Mouse (Mus musculus) limb, embryonic 11.5 days (tissue): ENCODE measurements at regions not wholly inside any gene's neighbourhood (a gene's known extent, or its start where the extent isn't known, plus 50 kb on each side); places are given as distances from the start of the nearest gene placed in this dataset. TPM values are rescaled to one million over a fixed set of nuclear protein-coding genes. Genes with fewer than 3 reads are reported as not detected.

ENCODE experiments used
- ATAC-seq: fragments of 200-750 bp; cut with Nextera tagmentation; 2 replicates; pipeline ENCODE4 v1.8.0; 2017; ENCODE audit warnings: low read depth; ENCODE audit not compliant: insufficient number of reproducible peaks, low FRiP score, low TSS enrichment
- DNase-seq: peaks from one replicate; pipeline ENCODE4 v3.0.0-alpha.2; 2015; ENCODE audit warnings: low spot score
- H3K27ac ChIP-seq: fragments of 300-500 bp; sonication (generic); replicated peaks from 2 replicates; pipeline ENCODE4 v1.5.1; 2014; ENCODE audit warnings: low read depth, mild to moderate bottlenecking, low read length
- H3K27me3 ChIP-seq: fragments of 300-500 bp; sonication (generic); 2 replicates; pipeline ENCODE4 v1.6.1; 2014; ENCODE audit warnings: mild to moderate bottlenecking, low read length, mixed read lengths; ENCODE audit not compliant: control insufficient read depth, insufficient read depth
- H3K36me3 ChIP-seq: fragments of 300-500 bp; sonication (generic); 2 replicates; pipeline ENCODE4 v1.6.1; 2014; ENCODE audit warnings: mild to moderate bottlenecking, low read length, moderate library complexity, mixed read lengths; ENCODE audit not compliant: control insufficient read depth, insufficient read depth
- H3K4me1 ChIP-seq: fragments of 300-500 bp; sonication (generic); 2 replicates; pipeline ENCODE4 v1.6.1; 2014; ENCODE audit warnings: low read length, mixed read lengths; ENCODE audit not compliant: control insufficient read depth, insufficient read depth
- H3K4me2 ChIP-seq: fragments of 300-500 bp; sonication (generic); 2 replicates; pipeline ENCODE4 v1.6.1; 2014; ENCODE audit warnings: low read depth, mild to moderate bottlenecking, moderate library complexity; ENCODE audit not compliant: severe bottlenecking
- H3K4me3 ChIP-seq: fragments of 300-500 bp; sonication (generic); 2 replicates; pipeline ENCODE4 v1.5.1; 2014; ENCODE audit warnings: low read depth, low read length
- H3K9ac ChIP-seq: fragments of 300-500 bp; sonication (generic); 2 replicates; pipeline ENCODE4 v1.6.1; 2014; ENCODE audit warnings: mild to moderate bottlenecking, low read length
- H3K9me3 ChIP-seq: fragments of 300-500 bp; sonication (generic); 2 replicates; pipeline ENCODE4 v1.6.1; 2016; ENCODE audit warnings: low read length; ENCODE audit not compliant: control insufficient read depth
- WGBS: fragments of 180-500 bp; shearing (Covaris S2); extraction: QIAGEN DNeasy Blood & Tissue Kit; methylation state at CpG from one replicate; pipeline ENCODE4 v1.1.7; 2014; 5-methylcytosine and 5-hydroxymethylcytosine counted together
- microRNA-seq: library from miRNA; unstranded; fragments of <30 nt; microRNA quantifications from one replicate; pipeline ENCODE4, GENCODE M21; 2016

GRCm38 (mm10) chr5:13959575-13959974 lies 65.5 kb upstream of the Sema3e start:
- Histone ChIP-seq H3K9me3 (no peaks in the 10 kb centered on the region), H3K4me2 (no peak overlapping the region), H3K4me1 (no peaks in the 10 kb centered on the region), H3K27ac (no peak overlapping the region), H3K36me3 (no peaks in the 10 kb centered on the region), H3K9ac (no peak overlapping the region), H3K27me3 (no peaks in the 10 kb centered on the region), H3K4me3 (no peak overlapping the region)
- DNase-seq (no peak), ATAC-seq (no peak)
- 45% methylated on average over 4 of the region's 4 CpGs for WGBS

DNA sequence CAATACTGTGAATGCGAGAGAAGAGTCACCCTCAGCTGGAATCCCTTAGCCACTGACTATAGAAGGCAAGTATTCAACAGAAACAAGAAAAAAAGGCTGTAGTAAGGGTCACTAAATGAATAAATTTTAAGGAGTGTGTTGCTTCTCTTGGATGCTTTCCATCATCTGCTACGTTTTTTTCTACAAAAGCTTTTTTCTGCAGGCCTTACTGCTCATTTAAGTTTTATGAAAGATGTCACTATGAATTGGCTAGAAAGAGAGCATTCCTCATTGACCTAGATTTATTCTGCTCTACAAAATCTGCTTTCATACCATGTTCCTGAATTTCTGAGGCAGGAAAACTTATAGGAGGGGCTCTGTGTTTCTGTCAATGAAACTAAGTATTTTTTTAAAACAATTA lies 59.2 kb upstream of the Sema3e start:
- ATAC-seq: no peak
- H3K36me3 ChIP-seq: no peaks in the 10 kb centered on the region
- H3K4me3 ChIP-seq: no peak overlapping the region
- H3K4me2 ChIP-seq: no peak overlapping the region
- no peak for DNase-seq
- 80% methylated on average over 2 of the region's 2 CpGs for WGBS
- no peak overlapping the region for H3K27ac ChIP-seq
- no peaks in the 10 kb centered on the region for H3K9me3 ChIP-seq
- no peaks in the 10 kb centered on the region for H3K4me1 ChIP-seq
- no peaks in the 10 kb centered on the region for H3K27me3 ChIP-seq
- H3K9ac ChIP-seq: no peak overlapping the region

DNA sequence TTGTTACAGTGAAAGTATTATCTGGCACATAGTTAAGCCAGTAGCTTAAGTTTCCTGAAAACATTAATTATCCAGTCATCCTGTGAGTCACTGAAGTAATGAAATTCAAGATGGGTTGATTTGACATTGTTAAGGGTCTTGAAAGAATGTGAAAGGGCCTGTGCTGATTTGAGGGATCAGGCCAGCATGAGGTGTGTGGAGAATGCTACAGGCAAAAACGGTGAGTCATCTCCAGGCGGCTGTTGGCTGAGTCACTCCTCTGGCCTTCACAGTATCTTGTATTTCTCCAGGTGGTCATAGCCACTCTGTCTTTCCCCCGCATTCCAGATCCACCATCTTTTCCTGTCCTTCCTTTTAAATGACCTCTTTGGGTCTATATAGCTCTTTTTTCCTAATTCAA lies 50.4 kb upstream of the Sema3e start:
- Histone ChIP-seq H3K4me2 (no peak overlapping the region), H3K27me3 (no peaks in the 10 kb centered on the region), H3K9me3 (no peaks in the 10 kb centered on the region), H3K9ac (no peak overlapping the region), H3K36me3 (no peaks in the 10 kb centered on the region), H3K27ac (no peak overlapping the region), H3K4me3 (no peak overlapping the region), H3K4me1 (no peaks in the 10 kb centered on the region)
- ATAC-seq (no peak), DNase-seq (no peak)
- 58% methylated on average over 3 of the region's 3 CpGs for WGBS

Small RNA genes lying in the stretch of these regions (microRNA-seq; reads per million reads assigned to microRNA genes)
- not detected for gene Gm24054
